Mouse (Mus musculus) B cell, adult (primary cell): ENCODE results near the gene Mt4. TPM values are rescaled to one million over a fixed set of nuclear protein-coding genes. Genes with fewer than 3 reads are reported as not detected.

Source experiments
- total RNA-seq: library from RNA; stranded (reverse); gene quantifications from 4 replicates; pipeline ENCODE4 v1.2.4, GENCODE M21; 2023; ENCODE audit not compliant: inconsistent age

Mt4 gene
- total RNA-seq: not detected in 4 replicates

DNA sequence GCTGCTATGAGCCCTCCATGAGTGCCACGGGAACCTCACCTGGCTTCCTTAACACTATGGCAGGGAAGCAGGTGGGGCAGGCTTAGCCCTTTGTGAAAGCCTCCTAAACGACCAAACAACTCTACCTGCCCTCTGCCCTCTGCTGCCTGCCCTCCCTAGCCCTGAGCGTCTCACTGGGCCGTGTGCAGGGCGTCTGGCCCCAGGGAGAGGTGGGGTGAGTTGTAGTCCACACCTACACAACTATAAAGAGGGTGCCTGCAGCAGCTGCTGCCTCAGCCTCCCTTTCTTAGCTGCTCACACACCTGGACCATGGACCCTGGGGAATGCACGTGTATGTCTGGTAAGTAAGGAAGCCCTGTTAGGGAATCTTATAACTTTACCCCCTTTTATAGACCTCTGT is at the start of gene Mt4:
Mt4 (plus strand) TSS at position 265 of the 400 bp plus-strand sequence.

DNA sequence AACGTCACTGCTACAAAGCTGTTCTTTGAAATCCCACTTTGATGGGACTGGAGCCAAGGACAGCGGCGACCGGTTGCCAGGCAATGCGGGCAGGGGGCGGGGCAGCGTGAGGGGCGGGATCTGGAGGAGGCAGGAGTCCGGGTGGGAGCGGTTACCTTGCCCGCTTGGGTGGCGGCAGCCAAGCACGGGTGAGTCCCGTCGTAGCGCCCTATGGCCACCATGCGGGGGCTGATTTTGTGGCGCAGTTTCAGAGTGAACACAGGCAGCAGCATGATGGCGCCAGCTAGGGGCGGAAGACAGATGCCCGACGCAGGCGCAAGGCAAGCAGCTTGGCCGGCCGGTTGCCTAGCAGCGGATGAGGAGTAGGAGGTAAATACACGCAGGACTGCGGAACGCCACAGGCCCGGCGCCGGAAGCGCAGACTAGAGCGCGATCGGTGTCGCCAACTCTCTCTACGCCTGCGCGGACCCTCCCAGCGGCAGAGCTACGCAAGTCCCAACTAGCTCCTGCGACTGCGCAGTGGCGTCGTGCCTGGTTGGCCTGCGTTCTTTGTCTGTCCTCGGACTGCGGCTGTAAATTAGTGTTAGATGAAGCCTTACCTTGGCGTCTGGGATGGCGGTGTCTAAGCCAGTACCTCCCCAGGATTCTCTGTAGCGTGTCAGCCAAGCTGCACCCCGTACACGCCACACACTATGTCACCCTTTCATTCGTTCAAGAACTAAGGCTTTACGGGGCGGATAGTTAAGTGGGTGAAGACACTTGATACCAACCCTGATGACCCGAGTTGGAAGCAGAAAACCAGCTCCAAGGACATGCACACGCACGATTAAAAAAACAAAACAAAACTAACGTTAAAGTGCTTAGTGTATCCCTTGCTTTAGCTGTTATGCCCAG is 38.7 kb upstream of the Mt4 start, which contains the start of gene Bbs2:
Bbs2 (minus strand) TSS at position 848 of the 894 bp plus-strand sequence.

DNA sequence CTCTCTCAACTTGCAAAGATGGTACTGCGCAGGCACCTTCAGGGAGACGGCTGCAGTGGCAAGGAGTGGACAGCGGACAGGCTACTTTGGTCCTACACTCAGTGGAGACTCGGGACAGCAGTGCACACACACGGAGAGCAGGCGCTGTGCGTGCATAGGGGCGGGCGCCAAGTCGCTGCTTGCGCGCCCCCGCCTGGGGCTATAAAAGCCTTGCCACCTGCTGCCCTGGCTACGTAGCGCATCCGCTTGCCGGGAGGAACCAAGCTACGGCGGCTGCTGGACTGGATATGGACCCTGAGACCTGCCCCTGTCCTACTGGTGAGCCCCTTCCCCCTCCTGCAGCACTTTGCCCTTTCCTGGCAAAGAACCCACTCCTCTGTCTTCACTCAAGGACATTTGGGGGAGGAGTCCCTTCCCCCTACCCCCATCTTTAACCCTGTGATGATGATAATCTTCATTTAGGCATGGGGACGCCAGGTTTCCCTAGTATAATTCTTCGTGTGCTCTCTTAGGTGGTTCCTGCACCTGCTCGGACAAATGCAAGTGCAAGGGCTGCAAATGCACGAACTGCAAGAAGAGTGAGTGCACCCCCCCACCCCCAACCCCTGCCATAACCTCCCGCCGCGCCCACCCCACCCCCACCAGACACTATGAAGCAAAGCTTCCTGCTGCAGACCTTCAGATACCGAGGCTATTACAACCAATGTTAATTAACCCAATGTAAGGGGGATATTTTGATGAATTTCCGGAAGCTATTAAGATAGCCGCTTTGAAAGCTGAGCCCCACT is 15.7 kb downstream of the Mt4 start, which contains the start of gene Mt3:
Mt3 (plus strand) TSS at position 95 of the 788 bp plus-strand sequence.

DNA sequence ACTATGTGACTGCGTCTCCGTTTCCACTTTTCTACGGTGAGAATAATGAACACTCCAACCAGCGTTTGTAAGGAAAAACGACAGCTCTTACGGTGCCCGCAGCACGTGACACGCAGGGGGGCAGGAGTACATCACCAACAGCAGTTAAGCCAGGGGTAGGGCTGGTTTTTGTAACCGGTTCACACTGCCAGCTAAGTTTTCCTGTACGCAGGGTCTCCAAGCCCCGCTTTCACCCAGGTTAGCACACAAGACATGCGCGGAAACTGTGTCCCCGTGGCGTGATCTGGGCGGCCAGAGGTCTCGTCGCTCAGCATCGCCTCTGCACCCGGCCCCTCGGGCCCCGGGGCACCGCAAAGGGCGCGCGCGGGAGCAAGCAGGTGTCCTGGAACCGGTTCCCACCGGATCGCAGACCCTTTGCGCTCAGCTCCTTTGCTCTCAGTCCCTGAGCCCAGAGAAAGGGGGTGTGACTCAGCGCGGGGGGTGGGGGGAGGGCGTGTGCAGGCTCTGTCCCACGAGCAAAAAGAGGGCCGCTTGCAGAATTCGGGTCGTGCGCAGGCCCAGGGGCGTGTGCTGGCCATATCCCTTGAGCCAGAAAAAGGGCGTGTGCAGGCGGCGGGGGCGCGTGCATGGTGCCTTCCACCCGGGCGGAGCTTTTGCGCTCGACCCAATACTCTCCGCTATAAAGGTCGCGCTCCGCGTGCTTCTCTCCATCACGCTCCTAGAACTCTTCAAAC is 35.2 kb downstream of the Mt4 start, which contains the start of gene Mt2:
Mt2 (plus strand) TSS at position 590 of the 734 bp plus-strand sequence.

DNA sequence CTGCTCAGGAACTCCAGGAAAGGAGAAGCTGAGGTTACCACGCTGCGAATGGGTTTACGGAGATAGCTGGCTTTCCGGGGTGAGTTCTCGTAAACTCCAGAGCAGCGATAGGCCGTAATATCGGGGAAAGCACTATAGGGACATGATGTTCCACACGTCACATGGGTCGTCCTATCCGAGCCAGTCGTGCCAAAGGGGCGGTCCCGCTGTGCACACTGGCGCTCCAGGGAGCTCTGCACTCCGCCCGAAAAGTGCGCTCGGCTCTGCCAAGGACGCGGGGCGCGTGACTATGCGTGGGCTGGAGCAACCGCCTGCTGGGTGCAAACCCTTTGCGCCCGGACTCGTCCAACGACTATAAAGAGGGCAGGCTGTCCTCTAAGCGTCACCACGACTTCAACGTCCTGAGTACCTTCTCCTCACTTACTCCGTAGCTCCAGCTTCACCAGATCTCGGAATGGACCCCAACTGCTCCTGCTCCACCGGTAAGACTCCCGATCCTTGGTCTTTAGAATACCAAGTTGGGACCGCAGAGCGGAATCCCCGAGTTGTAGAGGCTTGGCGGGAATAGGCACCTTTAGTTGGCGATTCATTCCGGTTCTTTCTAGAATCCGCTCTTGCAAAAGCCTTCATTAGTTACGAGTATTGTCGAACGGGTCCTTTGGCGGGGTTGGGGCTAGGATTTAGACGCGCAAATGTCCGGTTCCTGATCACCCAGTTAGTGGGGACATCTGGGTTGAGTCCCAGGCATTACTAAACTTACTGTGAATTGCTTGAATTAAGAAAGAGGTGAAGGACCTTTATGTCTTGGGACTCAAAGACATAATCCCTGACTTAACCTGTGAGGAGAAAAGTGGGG is 42.1 kb downstream of the Mt4 start, which contains the start of gene Mt1:
Mt1 (plus strand) TSS at position 226 of the 856 bp plus-strand sequence.

Other genes with a start within 250 kb of the Mt4 start
- gene Amfr, start 124.4 kb upstream of the Mt4 start, total RNA-seq: 71.8 to 79.4 TPM (median 78.0 TPM) in 4 replicates
- gene Nudt21, start 100.2 kb upstream of the Mt4 start, total RNA-seq: 43.4 to 52.6 TPM (median 48.3 TPM) in 4 replicates
- 13.1 to 20.6 TPM (median 19.4 TPM) in 4 replicates for gene Ogfod1, start 100.0 kb upstream of the Mt4 start, total RNA-seq
- 19.4 to 20.9 TPM (median 20.6 TPM) in 4 replicates for gene Bbs2, start 38.3 kb upstream of the Mt4 start, total RNA-seq
- gene Mt3, start 15.4 kb downstream of the Mt4 start, total RNA-seq: not detected in 4 replicates
- 1.6 to 2.5 TPM (median 1.7 TPM) in 3 of 4 replicates, not detected in the other for gene Mt2, start 35.5 kb downstream of the Mt4 start, total RNA-seq
- 6.3 to 11.5 TPM (median 8.3 TPM) in 4 replicates for gene Mt1, start 41.9 kb downstream of the Mt4 start, total RNA-seq
- gene Nup93, start 77.4 kb downstream of the Mt4 start, total RNA-seq: 30.9 to 35.4 TPM (median 34.1 TPM) in 4 replicates
- gene Slc12a3, start 192.0 kb downstream of the Mt4 start, total RNA-seq: 1.7 to 2.2 TPM (median 2.1 TPM) in 4 replicates
- gene Herpud1, start 249.2 kb downstream of the Mt4 start, total RNA-seq: 245 to 283 TPM (median 269 TPM) in 4 replicates